Mouse (Mus musculus): ENCODE measurements around the gene Ppp1r36. TPM values are rescaled to one million over a fixed set of nuclear protein-coding genes. Genes with fewer than 3 reads are reported as not detected.

Gene Ppp1r36
- polyA plus RNA-seq, 2 experiments = 3.1 to 4.2 TPM

DNA sequence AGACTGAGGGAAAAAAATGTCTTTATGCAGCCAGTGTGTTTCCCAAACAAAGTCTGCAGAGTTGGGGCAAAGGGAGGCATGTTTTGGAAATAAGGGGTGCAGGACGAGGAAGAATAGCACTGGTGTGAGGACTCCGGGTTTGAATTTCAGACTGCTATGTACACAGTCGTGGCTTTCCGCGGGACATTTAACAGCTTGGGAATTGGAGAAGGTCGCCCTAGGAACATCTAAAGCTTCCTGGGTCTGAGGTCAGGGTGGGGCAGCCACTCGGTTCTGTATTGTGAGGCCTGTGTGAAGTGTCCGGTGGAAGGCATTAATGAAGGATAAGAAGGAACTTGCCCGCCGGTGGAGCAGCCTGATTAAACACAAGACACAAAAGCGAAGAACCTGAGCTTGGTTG is 68.0 kb downstream of the Ppp1r36 start:
- ATAC-seq (ENCODE audit: low FRiP score, low read depth) (no peak), DNase-seq (ENCODE audit: low spot score) (no peak)
- TF ChIP-seq POLR2A (IDR thresholded peaks at IDR 0.05; ENCODE audit: borderline replicate concordance, extremely low read depth, insufficient read depth, insufficient read length) = no peak
- no peak overlapping the region for H3K9ac ChIP-seq (ENCODE audit: low read depth, low read length, severe bottlenecking)
- 47% methylated on average over 11 of the region's 11 CpGs for WGBS
- H3K4me1 ChIP-seq (ENCODE audit: control insufficient read depth, insufficient read depth, low read length) = no peaks in the 10 kb centered on the region; the same call in 1 of the 2 replicates
- H3K36me3 ChIP-seq (ENCODE audit: control insufficient read depth, insufficient read depth, low read length) = no peaks in the 10 kb centered on the region
- H3K9me3 ChIP-seq (ENCODE audit: control insufficient read depth, low read length) = no peaks in the 10 kb centered on the region
- no peak overlapping the region for H3K27ac ChIP-seq (replicated peaks; ENCODE audit: low read depth, low read length)
- no peak overlapping the region for H3K4me2 ChIP-seq (replicated peaks; ENCODE audit: low read depth, low read length, severe bottlenecking)
- H3K4me3 ChIP-seq (replicated peaks; ENCODE audit: low read length) = no peak overlapping the region
- no peaks in the 10 kb centered on the region for H3K27me3 ChIP-seq (ENCODE audit: control insufficient read depth, insufficient read depth, low read length)

DNA sequence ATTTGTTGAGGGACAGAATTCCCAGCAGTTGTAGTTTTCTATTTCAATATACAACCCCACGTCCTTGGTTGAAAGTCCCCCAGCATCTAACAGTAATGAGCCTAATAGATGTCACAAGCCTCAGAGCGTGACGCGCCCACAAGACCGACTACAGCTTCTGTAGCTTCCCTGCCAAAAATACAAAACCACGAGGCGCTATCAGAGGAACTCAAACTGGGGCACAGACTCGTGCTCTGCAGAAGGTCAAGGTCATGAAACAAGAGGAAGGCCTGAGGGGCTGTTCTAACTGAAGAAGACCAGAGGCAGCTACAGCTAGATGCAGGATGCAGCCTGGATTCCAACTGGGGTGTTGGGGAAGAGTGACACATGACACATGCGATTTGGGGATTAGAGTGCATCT is 69.6 kb downstream of the Ppp1r36 start:
- Histone ChIP-seq H3K4me1 (ENCODE audit: control insufficient read depth, insufficient read depth, low read length) (no peaks in the 10 kb centered on the region; the same call in 1 of the 2 replicates), H3K27ac (replicated peaks; ENCODE audit: low read depth, low read length) (no peak overlapping the region), H3K27me3 (ENCODE audit: control insufficient read depth, insufficient read depth, low read length) (no peaks in the 10 kb centered on the region), H3K4me3 (replicated peaks; ENCODE audit: low read length) (no peak overlapping the region), H3K9me3 (ENCODE audit: control insufficient read depth, low read length) (no peaks in the 10 kb centered on the region), H3K36me3 (ENCODE audit: control insufficient read depth, insufficient read depth, low read length) (no peaks in the 10 kb centered on the region), H3K4me2 (replicated peaks; ENCODE audit: low read depth, low read length, severe bottlenecking) (no peak overlapping the region), H3K9ac (ENCODE audit: low read depth, low read length, severe bottlenecking) (no peak overlapping the region)
- no peak for DNase-seq (ENCODE audit: low spot score)
- WGBS = 80% methylated on average over 9 of the region's 9 CpGs
- ATAC-seq (ENCODE audit: low FRiP score, low read depth) = no peak
- TF ChIP-seq POLR2A (IDR thresholded peaks at IDR 0.05; ENCODE audit: borderline replicate concordance, extremely low read depth, insufficient read depth, insufficient read length) = no peak

Other genes with a start within 250 kb of the Ppp1r36 start
- 0.24 and 0.31 TPM in 2 replicates for gene Esr2, start 240.3 kb upstream of the Ppp1r36 start, polyA plus RNA-seq (2012; rRNA removed)
- gene Esr2, start 240.3 kb upstream of the Ppp1r36 start, polyA plus RNA-seq (2014; fragmentation: Nextera tagmentation; extraction: Ambion mirVana) = 0.10 and 0.40 TPM in 2 replicates
- gene Tex21, start 170.8 kb upstream of the Ppp1r36 start, polyA plus RNA-seq (2012; rRNA removed) = 0.06 TPM in 1 of 2 replicates, not detected in the other
- gene Tex21, start 170.8 kb upstream of the Ppp1r36 start, polyA plus RNA-seq (2014; fragmentation: Nextera tagmentation; extraction: Ambion mirVana) = 0.12 and 0.19 TPM in 2 replicates
- 37.0 and 49.5 TPM in 2 replicates for gene Mthfd1, start 162.2 kb upstream of the Ppp1r36 start, polyA plus RNA-seq (2012; rRNA removed)
- 61.8 and 62.7 TPM in 2 replicates for gene Mthfd1, start 162.2 kb upstream of the Ppp1r36 start, polyA plus RNA-seq (2014; fragmentation: Nextera tagmentation; extraction: Ambion mirVana)
- 1.1 and 1.6 TPM in 2 replicates for gene Akap5, start 92.6 kb upstream of the Ppp1r36 start, polyA plus RNA-seq (2012; rRNA removed)
- 1.0 and 1.5 TPM in 2 replicates for gene Akap5, start 92.6 kb upstream of the Ppp1r36 start, polyA plus RNA-seq (2014; fragmentation: Nextera tagmentation; extraction: Ambion mirVana)
- 24.1 and 27.2 TPM in 2 replicates for gene Zbtb25, start 47.9 kb upstream of the Ppp1r36 start, polyA plus RNA-seq (2012; rRNA removed)
- 21.4 and 23.9 TPM in 2 replicates for gene Zbtb25, start 47.9 kb upstream of the Ppp1r36 start, polyA plus RNA-seq (2014; fragmentation: Nextera tagmentation; extraction: Ambion mirVana)
- gene Zbtb1, start 47.3 kb upstream of the Ppp1r36 start, polyA plus RNA-seq (2012; rRNA removed) = 6.2 and 6.9 TPM in 2 replicates
- gene Zbtb1, start 47.3 kb upstream of the Ppp1r36 start, polyA plus RNA-seq (2014; fragmentation: Nextera tagmentation; extraction: Ambion mirVana) = 9.4 and 10.5 TPM in 2 replicates
- gene Hspa2, start 13.4 kb upstream of the Ppp1r36 start, polyA plus RNA-seq (2012; rRNA removed) = 5.1 and 6.7 TPM in 2 replicates
- 7.7 and 8.3 TPM in 2 replicates for gene Hspa2, start 13.4 kb upstream of the Ppp1r36 start, polyA plus RNA-seq (2014; fragmentation: Nextera tagmentation; extraction: Ambion mirVana)
- gene Plekhg3, start 113.4 kb downstream of the Ppp1r36 start, polyA plus RNA-seq (2012; rRNA removed) = 22.7 and 23.7 TPM in 2 replicates
- gene Plekhg3, start 113.4 kb downstream of the Ppp1r36 start, polyA plus RNA-seq (2014; fragmentation: Nextera tagmentation; extraction: Ambion mirVana) = 5.6 and 7.9 TPM in 2 replicates

Measured in limb, embryonic 14.5 days (tissue).